Mouse (Mus musculus): ENCODE measurements around the gene Mfsd6. TPM values are rescaled to one million over a fixed set of nuclear protein-coding genes. Genes with fewer than 3 reads are reported as not detected.

The Mfsd6 gene
- polyA plus RNA-seq, 1 experiment from 2014 or later = 0.73 TPM

DNA sequence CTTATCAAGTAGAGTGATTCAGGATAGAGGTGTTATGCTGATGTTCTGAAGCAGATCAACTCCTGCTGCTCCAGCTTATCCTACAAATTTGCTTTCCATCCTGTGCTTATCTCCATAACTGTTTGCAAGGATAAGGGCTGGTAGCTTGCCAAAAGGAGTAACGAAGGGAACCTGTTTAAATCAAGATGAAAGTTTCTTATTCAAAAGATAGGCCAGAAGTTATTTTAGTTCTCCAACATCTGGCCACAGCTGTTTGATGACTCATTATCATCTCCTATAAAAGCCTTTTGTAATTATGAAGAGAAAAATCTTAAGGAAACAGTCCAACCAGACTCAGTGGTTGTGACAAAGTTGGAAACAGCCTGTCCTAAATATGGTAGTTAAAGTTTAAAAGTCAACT, 109.0 kb downstream of the Mfsd6 start:
- H3K4me1 ChIP-seq = no peaks in the 10 kb centered on the region
- H3K4me3 ChIP-seq = no peak overlapping the region
- no peak overlapping the region for H3K27ac ChIP-seq
- no peak for DNase-seq (ENCODE audit: low spot score)
- 83% methylated on average over 1 of the region's 1 CpGs for WGBS
- no peaks in the 10 kb centered on the region for H3K9me3 ChIP-seq (replicated peaks)
- H3K27me3 ChIP-seq (ENCODE audit: low read depth, poor library complexity, severe bottlenecking) = no peaks in the 10 kb centered on the region
- no peaks in the 10 kb centered on the region for H3K36me3 ChIP-seq

DNA sequence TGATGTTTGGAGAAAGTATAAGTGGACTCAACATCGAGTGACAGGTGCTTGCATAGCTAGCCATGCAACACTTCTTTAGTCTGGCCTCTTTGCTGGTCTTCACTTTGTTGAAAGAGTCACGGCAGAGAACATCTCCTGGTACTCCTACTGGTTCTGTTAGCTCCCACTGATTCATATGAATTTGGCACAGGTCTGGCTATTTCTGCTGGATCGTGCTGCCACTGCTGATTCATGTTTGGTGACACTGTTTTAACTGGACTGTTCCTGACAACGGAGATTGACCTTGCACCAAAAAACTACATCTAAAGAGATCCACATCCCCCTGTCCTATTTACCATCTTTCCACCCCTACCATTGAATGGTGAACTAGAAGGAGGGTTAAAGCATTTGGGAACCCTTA, 118.8 kb downstream of the Mfsd6 start:
- H3K4me3 ChIP-seq = no peak overlapping the region
- no peaks in the 10 kb centered on the region for H3K9me3 ChIP-seq (replicated peaks)
- no peak overlapping the region for H3K27ac ChIP-seq
- no peaks in the 10 kb centered on the region for H3K27me3 ChIP-seq (ENCODE audit: low read depth, poor library complexity, severe bottlenecking)
- 92% methylated on average over 4 of the region's 4 CpGs for WGBS
- no peaks in the 10 kb centered on the region for H3K4me1 ChIP-seq
- no peaks in the 10 kb centered on the region for H3K36me3 ChIP-seq
- no peak for DNase-seq (ENCODE audit: low spot score)

- Histone ChIP-seq H3K4me1 (no peaks in the 10 kb centered on the region), H3K9me3 (replicated peaks) (no peaks in the 10 kb centered on the region), H3K36me3 (no peaks in the 10 kb centered on the region), H3K27ac (no peak overlapping the region), H3K4me3 (no peak overlapping the region), H3K27me3 (ENCODE audit: low read depth, poor library complexity, severe bottlenecking) (no peaks in the 10 kb centered on the region)
- DNase-seq (ENCODE audit: low spot score) = no peak
- WGBS = 84% methylated on average over 1 of the region's 1 CpGs
Observed at GRCm38 (mm10) chr1:52607700-52608099, 119.6 kb downstream of the Mfsd6 start.

Other genes with a start within 250 kb of the Mfsd6 start
- gene Nab1, start 226.8 kb downstream of the Mfsd6 start, polyA plus RNA-seq (2016; fragmentation: Nextera tagmentation; extraction: Ambion mirVana) = 6.1 and 6.7 TPM in 2 replicates
- 10.2 and 12.5 TPM in 2 replicates for gene Nemp2, start 96.8 kb downstream of the Mfsd6 start, polyA plus RNA-seq (2016; fragmentation: Nextera tagmentation; extraction: Ambion mirVana)
- gene Inpp1, start 90.2 kb upstream of the Mfsd6 start, polyA plus RNA-seq (2016; fragmentation: Nextera tagmentation; extraction: Ambion mirVana) = 11.5 and 16.8 TPM in 2 replicates
- 20.8 and 25.8 TPM in 2 replicates for gene Hibch, start 117.5 kb upstream of the Mfsd6 start, polyA plus RNA-seq (2016; fragmentation: Nextera tagmentation; extraction: Ambion mirVana)

Data from limb, embryonic 10.5 days (tissue).